Mouse (Mus musculus) intestine, embryonic 15.5 days (tissue): ENCODE data around the gene Rab3il1. TPM values are rescaled to one million over a fixed set of nuclear protein-coding genes. Genes with fewer than 3 reads are reported as not detected.

Experiments
- ATAC-seq: fragments of 200-750 bp; cut with Nextera tagmentation; 2 replicates; pipeline ENCODE4 v1.8.0; 2017; ENCODE audit warnings: moderate TSS enrichment, moderate library complexity
- H3K27ac ChIP-seq: fragments of 300-500 bp; sonication (generic); 2 replicates; pipeline ENCODE4 v1.5.1; 2015; ENCODE audit warnings: mild to moderate bottlenecking, inconsistent platforms
- H3K27me3 ChIP-seq: fragments of 300-500 bp; sonication (generic); replicated peaks from 2 replicates; pipeline ENCODE4 v1.6.1; 2015; ENCODE audit warnings: inconsistent platforms
- H3K36me3 ChIP-seq: fragments of 300-500 bp; sonication (generic); 2 replicates; pipeline ENCODE4 v1.6.1; 2015; ENCODE audit warnings: inconsistent platforms
- H3K4me1 ChIP-seq: fragments of 300-500 bp; sonication (generic); replicated peaks from 2 replicates; pipeline ENCODE4 v1.6.1; 2015; ENCODE audit warnings: inconsistent platforms
- H3K4me2 ChIP-seq: fragments of 300-500 bp; sonication (generic); replicated peaks from 2 replicates; pipeline ENCODE4 v1.6.1; 2015; ENCODE audit warnings: mild to moderate bottlenecking, inconsistent platforms
- H3K4me3 ChIP-seq: fragments of 300-500 bp; sonication (generic); replicated peaks from 2 replicates; pipeline ENCODE4 v1.5.1; 2015; ENCODE audit warnings: inconsistent platforms
- H3K9ac ChIP-seq: fragments of 300-500 bp; sonication (generic); 2 replicates; pipeline ENCODE4 v1.6.1; 2015; ENCODE audit warnings: inconsistent platforms
- H3K9me3 ChIP-seq: fragments of 300-500 bp; sonication (generic); 2 replicates; pipeline ENCODE4 v1.6.1; 2016; ENCODE audit warnings: inconsistent platforms
- WGBS: fragments of 180-500 bp; shearing (Covaris S2); methylation state at CpG from one replicate; pipeline ENCODE4 v1.1.7; 2015; 5-methylcytosine and 5-hydroxymethylcytosine counted together
- polyA plus RNA-seq: library from polyadenylated mRNA; unstranded; fragments of >200 nt; fragmentation: Nextera tagmentation; extraction: Ambion mirVana; gene quantifications from 2 replicates; pipeline ENCODE4 v1.2.1, GENCODE M21; 2015

The Rab3il1 gene
- polyA plus RNA-seq, 1 experiment from 2014 or later: 34.7 TPM

- H3K4me1 ChIP-seq: peaks cover 28% of the 10 kb centered on the region
- peak; percentile 44 for ATAC-seq
- peak overlapping the region; percentile 79 for H3K27ac ChIP-seq
Observed at GRCm38 (mm10) chr19:10060783-10061590, 59.5 kb downstream of the Rab3il1 start.

GRCm38 (mm10) chr19:10061624-10062023, 60.2 kb downstream of the Rab3il1 start:
- peak overlapping the region; percentile 79 for H3K27ac ChIP-seq
- no peak for ATAC-seq
- H3K4me1 ChIP-seq: peaks cover 22% of the 10 kb centered on the region
- H3K9me3 ChIP-seq: no peaks in the 10 kb centered on the region
- H3K27me3 ChIP-seq: no peaks in the 10 kb centered on the region
- 0 out of 2 replicates have a peak overlapping the region, but pooled peaks have one; percentile 22 for H3K4me2 ChIP-seq
- H3K36me3 ChIP-seq: peaks cover 41% of the 10 kb centered on the region
- no peak overlapping the region for H3K9ac ChIP-seq
- 97% methylated on average over 2 of the region's 2 CpGs for WGBS
- H3K4me3 ChIP-seq: no peak overlapping the region

More at GRCm38 (mm10) chr19:10060783-10061590, 59.5 kb downstream of the Rab3il1 start:
- WGBS: 45% methylated on average over 8 of the region's 8 CpGs
- H3K4me3 ChIP-seq: no peak overlapping the region
- H3K36me3 ChIP-seq: peaks cover 36% of the 10 kb centered on the region
- no peaks in the 10 kb centered on the region for H3K27me3 ChIP-seq
- H3K9ac ChIP-seq: peak overlapping the region; percentile 23; the same call in 1 of the 2 replicates
- H3K4me2 ChIP-seq: peak overlapping the region; percentile 22; the same call in 1 of the 2 replicates
- H3K9me3 ChIP-seq: no peaks in the 10 kb centered on the region

GRCm38 (mm10) chr19:10062292-10062691, 60.8 kb downstream of the Rab3il1 start:
- Histone ChIP-seq H3K27ac (no peak overlapping the region), H3K27me3 (no peaks in the 10 kb centered on the region), H3K4me2 (no peak overlapping the region), H3K9me3 (no peaks in the 10 kb centered on the region), H3K4me1 (peaks cover 18% of the 10 kb centered on the region), H3K9ac (no peak overlapping the region), H3K36me3 (peaks cover 47% of the 10 kb centered on the region), H3K4me3 (no peak overlapping the region)
- ATAC-seq: no peak
- WGBS: 90% methylated on average over 8 of the region's 8 CpGs

- H3K27me3 ChIP-seq: no peaks in the 10 kb centered on the region
- peaks cover 14% of the 10 kb centered on the region for H3K4me1 ChIP-seq
- no peak for ATAC-seq
- no peak overlapping the region for H3K4me3 ChIP-seq
- H3K9ac ChIP-seq: no peak overlapping the region
- H3K4me2 ChIP-seq: no peak overlapping the region
- peaks cover 47% of the 10 kb centered on the region for H3K36me3 ChIP-seq
- H3K27ac ChIP-seq: no peak overlapping the region
- WGBS: 91% methylated on average over 5 of the region's 5 CpGs
- H3K9me3 ChIP-seq: no peaks in the 10 kb centered on the region
Observed at GRCm38 (mm10) chr19:10062862-10063261, 61.4 kb downstream of the Rab3il1 start.

- H3K27me3 ChIP-seq: no peaks in the 10 kb centered on the region
- H3K4me1 ChIP-seq: peaks cover 10% of the 10 kb centered on the region
- H3K9me3 ChIP-seq: no peaks in the 10 kb centered on the region
- no peak overlapping the region for H3K9ac ChIP-seq
- no peak for ATAC-seq
- H3K4me2 ChIP-seq: no peak overlapping the region
- H3K36me3 ChIP-seq: peaks cover 55% of the 10 kb centered on the region
- no peak overlapping the region for H3K4me3 ChIP-seq
- WGBS: 87% methylated on average over 10 of the region's 10 CpGs
- H3K27ac ChIP-seq: no peak overlapping the region
Observed at GRCm38 (mm10) chr19:10064173-10065012, 62.9 kb downstream of the Rab3il1 start.

GRCm38 (mm10) chr19:10065465-10066188, 64.2 kb downstream of the Rab3il1 start:
- Histone ChIP-seq H3K27me3 (no peaks in the 10 kb centered on the region), H3K4me3 (no peak overlapping the region), H3K4me1 (peaks cover 10% of the 10 kb centered on the region), H3K9ac (no peak overlapping the region), H3K36me3 (peaks cover 67% of the 10 kb centered on the region), H3K4me2 (no peak overlapping the region), H3K9me3 (no peaks in the 10 kb centered on the region), H3K27ac (0 out of 2 replicates have a peak overlapping the region, but pooled peaks have one; percentile 11)
- WGBS: 80% methylated on average over 5 of the region's 5 CpGs
- ATAC-seq: peak; percentile 41

- H3K9ac ChIP-seq: no peak overlapping the region
- H3K36me3 ChIP-seq: peaks cover 68% of the 10 kb centered on the region
- H3K27ac ChIP-seq: 0 out of 2 replicates have a peak overlapping the region, but pooled peaks have one; percentile 11
Observed at GRCm38 (mm10) chr19:10066189-10066500, 64.7 kb downstream of the Rab3il1 start.

GRCm38 (mm10) chr19:10066502-10066901, 65.0 kb downstream of the Rab3il1 start:
- Histone ChIP-seq H3K9me3 (no peaks in the 10 kb centered on the region), H3K36me3 (peaks cover 68% of the 10 kb centered on the region), H3K4me1 (peaks cover 2% of the 10 kb centered on the region; the same call in 1 of the 2 replicates), H3K27ac (no peak overlapping the region), H3K4me3 (no peak overlapping the region), H3K4me2 (no peak overlapping the region), H3K27me3 (no peaks in the 10 kb centered on the region), H3K9ac (no peak overlapping the region)
- ATAC-seq: no peak
- WGBS: 94% methylated on average over 3 of the region's 3 CpGs

More at GRCm38 (mm10) chr19:10066189-10066500, 64.7 kb downstream of the Rab3il1 start:
- 86% methylated on average over 4 of the region's 4 CpGs for WGBS
- no peaks in the 10 kb centered on the region for H3K9me3 ChIP-seq
- no peak overlapping the region for H3K4me3 ChIP-seq
- no peaks in the 10 kb centered on the region for H3K27me3 ChIP-seq
- H3K4me2 ChIP-seq: no peak overlapping the region
- H3K4me1 ChIP-seq: peaks cover 4% of the 10 kb centered on the region
- ATAC-seq: 0 out of 2 replicates have a peak, but pooled peaks have one; percentile 6

- no peak for ATAC-seq
- Histone ChIP-seq H3K4me2 (no peak overlapping the region), H3K4me1 (0 out of 2 replicates have a peak, but pooled peaks cover 2% of the 10 kb centered on the region), H3K9me3 (no peaks in the 10 kb centered on the region), H3K9ac (no peak overlapping the region), H3K27me3 (no peaks in the 10 kb centered on the region), H3K27ac (no peak overlapping the region), H3K36me3 (peaks cover 62% of the 10 kb centered on the region), H3K4me3 (no peak overlapping the region)
- 87% methylated on average over 7 of the region's 7 CpGs for WGBS
Observed at GRCm38 (mm10) chr19:10067701-10068100, 66.2 kb downstream of the Rab3il1 start.

- Histone ChIP-seq H3K4me2 (no peak overlapping the region), H3K4me3 (no peak overlapping the region), H3K27me3 (no peaks in the 10 kb centered on the region), H3K36me3 (peaks cover 70% of the 10 kb centered on the region), H3K9me3 (no peaks in the 10 kb centered on the region), H3K27ac (no peak overlapping the region), H3K9ac (no peak overlapping the region), H3K4me1 (no peaks in the 10 kb centered on the region)
- ATAC-seq: no peak
- 90% methylated on average over 8 of the region's 8 CpGs for WGBS
Observed at GRCm38 (mm10) chr19:10070186-10070980, 68.9 kb downstream of the Rab3il1 start.

- no peak overlapping the region for H3K9ac ChIP-seq
- H3K27me3 ChIP-seq: no peaks in the 10 kb centered on the region
- H3K27ac ChIP-seq: no peak overlapping the region
- H3K9me3 ChIP-seq: no peaks in the 10 kb centered on the region
- 90% methylated on average over 5 of the region's 5 CpGs for WGBS
- no peak overlapping the region for H3K4me2 ChIP-seq
- H3K4me1 ChIP-seq: no peaks in the 10 kb centered on the region
- H3K36me3 ChIP-seq: peaks cover 74% of the 10 kb centered on the region
- no peak for ATAC-seq
- H3K4me3 ChIP-seq: no peak overlapping the region
Observed at GRCm38 (mm10) chr19:10071166-10071565, 69.7 kb downstream of the Rab3il1 start.
